Mouse (Mus musculus) MEL (cell line): Measurements from ENCODE around the gene AU018091. TPM values are rescaled to one million over a fixed set of nuclear protein-coding genes. Genes with fewer than 3 reads are reported as not detected.

Source experiments
- DNase-seq: peaks from one replicate; pipeline ENCODE4 v3.0.0; 2011; ENCODE audit warnings: low read depth, low spot score
- H3K27ac ChIP-seq: 2 replicates; pipeline ENCODE4 v1.5.1; 2012; ENCODE audit warnings: low read depth, mild to moderate bottlenecking, control low read depth, low read length, moderate library complexity; ENCODE audit not compliant: control insufficient read depth
- H3K27me3 ChIP-seq, 2 experiments: fragments of 150-350 bp in 1 of 2; sonication (generic) in 1 of 2; 2 replicates each; pipeline ENCODE4 v1.6.1; 2012; ENCODE audit warnings: low read length in 2 of 2, mild to moderate bottlenecking in 2 of 2, improper control_type of control experiment in 1 of 2, moderate library complexity in 1 of 2; ENCODE audit not compliant: insufficient read depth in 2 of 2, control insufficient read depth in 1 of 2
- H3K36me3 ChIP-seq, 2 experiments: 2 replicates each; pipeline ENCODE4 v1.6.1; 2012 to 2014; ENCODE audit warnings: low read length in 2 of 2, improper control_type of control experiment in 1 of 2, inconsistent platforms in 1 of 2, mild to moderate bottlenecking in 1 of 2; ENCODE audit not compliant: insufficient read depth in 2 of 2, control insufficient read depth in 1 of 2
- H3K4me1 ChIP-seq, 2 experiments: fragments of 150-350 bp in 1 of 2; sonication (generic) in 1 of 2; 2 replicates each; pipeline ENCODE4 v1.6.1; 2012; ENCODE audit warnings: low read length in 2 of 2, improper control_type of control experiment in 1 of 2, mild to moderate bottlenecking in 1 of 2; ENCODE audit not compliant: insufficient read depth in 2 of 2, control insufficient read depth in 1 of 2
- H3K4me3 ChIP-seq, 2 experiments: fragments of 150-350 bp in 1 of 2; sonication (generic) in 1 of 2; 2 replicates each; pipeline ENCODE4 v1.5.1; 2012; ENCODE audit warnings: low read depth in 2 of 2, low read length in 2 of 2, mild to moderate bottlenecking in 2 of 2, moderate library complexity in 2 of 2, control low read depth in 1 of 2, improper control_type of control experiment in 1 of 2; ENCODE audit not compliant: control insufficient read depth in 1 of 2, insufficient read depth in 1 of 2
- H3K79me2 ChIP-seq: 2 replicates; pipeline ENCODE4 v1.6.1; 2012; ENCODE audit warnings: mild to moderate bottlenecking, low read length, moderate library complexity; ENCODE audit not compliant: control insufficient read depth, poor library complexity, insufficient read depth
- H3K9ac ChIP-seq: 2 replicates; pipeline ENCODE4 v1.6.1; 2012; ENCODE audit warnings: low read depth, mild to moderate bottlenecking, control low read depth, low read length, moderate library complexity; ENCODE audit not compliant: control insufficient read depth, poor library complexity, severe bottlenecking
- H3K9me3 ChIP-seq: fragments of 150-350 bp; sonication (generic); replicated peaks from 2 replicates; pipeline ENCODE4 v1.6.1; 2012; ENCODE audit warnings: mild to moderate bottlenecking, low read length, improper control_type of control experiment, moderate library complexity; ENCODE audit not compliant: insufficient read depth
- BHLHE40 ChIP-seq: IDR thresholded peaks from 2 replicates; pipeline ENCODE4 v1.6.1; 2012; ENCODE audit warnings: low read depth, mild to moderate bottlenecking, inconsistent platforms, low read length, improper control_type of control experiment, borderline replicate concordance
- CHD1 ChIP-seq: IDR thresholded peaks from 2 replicates; pipeline ENCODE4 v1.6.1; 2012; ENCODE audit warnings: low read depth, mild to moderate bottlenecking, inconsistent platforms, low read length, improper control_type of control experiment
- CHD2 ChIP-seq: IDR thresholded peaks from 2 replicates; pipeline ENCODE4 v1.6.1; 2011; ENCODE audit warnings: low read length, improper control_type of control experiment
- CTCF ChIP-seq, 3 experiments: IDR thresholded peaks in 2 of 3; conservative IDR thresholded peaks in 1 of 3; 2 replicates each; pipeline ENCODE4 v1.5.1; 2011 to 2012; ENCODE audit warnings: low read length in 3 of 3, low read depth in 2 of 3, mild to moderate bottlenecking in 2 of 3, improper control_type of control experiment in 1 of 3, inconsistent platforms in 1 of 3, mixed read lengths in 1 of 3, moderate library complexity in 1 of 3; ENCODE audit not compliant: control insufficient read depth in 1 of 3, insufficient read depth in 1 of 3, poor library complexity in 1 of 3, severe bottlenecking in 1 of 3
- E2F4 ChIP-seq: IDR thresholded peaks from 2 replicates; pipeline ENCODE4 v1.6.1; 2011; ENCODE audit warnings: low read depth, low read length, improper control_type of control experiment, borderline replicate concordance
- ELF1 ChIP-seq: IDR thresholded peaks from 2 replicates; pipeline ENCODE4 v1.6.1; 2014; ENCODE audit warnings: low read depth, mild to moderate bottlenecking, inconsistent platforms, low read length, improper control_type of control experiment, moderate library complexity
- GABPA ChIP-seq: IDR thresholded peaks from 2 replicates; pipeline ENCODE4 v1.6.1; 2012; ENCODE audit warnings: low read depth, mild to moderate bottlenecking, inconsistent platforms, low read length, improper control_type of control experiment, moderate library complexity
- GATA1 ChIP-seq: IDR thresholded peaks from 2 replicates; pipeline ENCODE4 v1.6.1; 2011; ENCODE audit warnings: low read depth, low read length, improper control_type of control experiment
- HCFC1 ChIP-seq: IDR thresholded peaks from 2 replicates; pipeline ENCODE4 v1.6.1; 2012; ENCODE audit warnings: low read depth, mild to moderate bottlenecking, inconsistent platforms, low read length, improper control_type of control experiment, moderate library complexity
- KAT2A ChIP-seq: conservative IDR thresholded peaks from 2 replicates; pipeline ENCODE4 v1.6.1; 2012; ENCODE audit warnings: low read depth, low read length, improper control_type of control experiment, inconsistent platforms
- MAX ChIP-seq: IDR thresholded peaks from 2 replicates; pipeline ENCODE4 v1.6.1; 2011; ENCODE audit warnings: low read length, improper control_type of control experiment
- MEF2A ChIP-seq: IDR thresholded peaks from 2 replicates; pipeline ENCODE4 v1.6.1; 2014; ENCODE audit warnings: low read depth, mild to moderate bottlenecking, inconsistent platforms, low read length, improper control_type of control experiment; ENCODE audit not compliant: poor library complexity, insufficient replicate concordance, severe bottlenecking; ENCODE audit errors: extremely low read depth
- MXI1 ChIP-seq: IDR thresholded peaks from 2 replicates; pipeline ENCODE4 v1.6.1; 2011; ENCODE audit warnings: mild to moderate bottlenecking, low read depth, low read length, improper control_type of control experiment
- MYB ChIP-seq: IDR thresholded peaks from 2 replicates; pipeline ENCODE4 v1.6.1; 2011; ENCODE audit warnings: mild to moderate bottlenecking, low read depth, low read length, improper control_type of control experiment
- MYC ChIP-seq: IDR thresholded peaks from 2 replicates; pipeline ENCODE4 v1.6.1; 2011; ENCODE audit warnings: low read depth, mild to moderate bottlenecking, low read length, improper control_type of control experiment, moderate library complexity
- POLR2A ChIP-seq, 2 experiments: IDR thresholded peaks; 2 replicates each; pipeline ENCODE4 v1.6.1; 2011 to 2012; ENCODE audit warnings: low read length in 2 of 2, mild to moderate bottlenecking in 2 of 2, control low read depth in 1 of 2, improper control_type of control experiment in 1 of 2, low read depth in 1 of 2, moderate library complexity in 1 of 2; ENCODE audit not compliant: control insufficient read depth in 1 of 2, insufficient read depth in 1 of 2, poor library complexity in 1 of 2
- SMC3 ChIP-seq: IDR thresholded peaks from 2 replicates; pipeline ENCODE4 v1.6.1; 2011; ENCODE audit warnings: low read depth, low read length, improper control_type of control experiment
- TAL1 ChIP-seq: IDR thresholded peaks from 2 replicates; pipeline ENCODE4 v1.6.1; 2012; ENCODE audit warnings: mild to moderate bottlenecking, inconsistent platforms, low read length, moderate library complexity, mixed read lengths
- TBP ChIP-seq: IDR thresholded peaks from 2 replicates; pipeline ENCODE4 v1.8.0; 2011; ENCODE audit warnings: low read depth, low read length, improper control_type of control experiment
- TCF12 ChIP-seq: IDR thresholded peaks from 2 replicates; pipeline ENCODE4 v1.6.1; 2014; ENCODE audit warnings: low read depth, mild to moderate bottlenecking, inconsistent platforms, low read length, improper control_type of control experiment, moderate library complexity
- UBTF ChIP-seq: IDR thresholded peaks from 2 replicates; pipeline ENCODE4 v1.6.1; 2012; ENCODE audit warnings: low read depth, mild to moderate bottlenecking, inconsistent platforms, low read length, improper control_type of control experiment, moderate library complexity, borderline replicate concordance; ENCODE audit not compliant: insufficient read depth
- ZC3H11A ChIP-seq: IDR thresholded peaks from 2 replicates; pipeline ENCODE4 v1.6.1; 2012; ENCODE audit warnings: low read depth, mild to moderate bottlenecking, inconsistent platforms, low read length, improper control_type of control experiment
- ZKSCAN1 ChIP-seq: IDR thresholded peaks from 2 replicates; pipeline ENCODE4 v1.6.1; 2012; ENCODE audit warnings: low read depth, mild to moderate bottlenecking, inconsistent platforms, low read length, improper control_type of control experiment, moderate library complexity
- ZNF384 ChIP-seq: IDR thresholded peaks from 2 replicates; pipeline ENCODE4 v1.6.1; 2012; ENCODE audit warnings: low read depth, mild to moderate bottlenecking, inconsistent platforms, low read length, improper control_type of control experiment
- polyA plus RNA-seq, 2 experiments: library from polyadenylated mRNA; stranded (reverse) in 1 of 2; unstranded in 1 of 2; fragments of >175 nt in 1 of 2; fragments of >200 nt in 1 of 2; gene quantifications; 2 replicates each; pipeline versions ENCODE4 v1.2.1 to v1.2.4; 2012; ENCODE audit warnings: low replicate concordance in 2 of 2, low read depth in 1 of 2; ENCODE audit not compliant: insufficient read length in 2 of 2, insufficient read depth in 1 of 2, missing spikeins in 1 of 2
- total RNA-seq: library from RNA; depleted of rRNA; stranded (reverse); fragments of 300-350 nt; gene quantifications from 2 replicates; pipeline ENCODE4 v1.2.3, GENCODE M21; 2012

The AU018091 gene
- total and polyA plus RNA-seq, 3 experiments: not detected

DNA sequence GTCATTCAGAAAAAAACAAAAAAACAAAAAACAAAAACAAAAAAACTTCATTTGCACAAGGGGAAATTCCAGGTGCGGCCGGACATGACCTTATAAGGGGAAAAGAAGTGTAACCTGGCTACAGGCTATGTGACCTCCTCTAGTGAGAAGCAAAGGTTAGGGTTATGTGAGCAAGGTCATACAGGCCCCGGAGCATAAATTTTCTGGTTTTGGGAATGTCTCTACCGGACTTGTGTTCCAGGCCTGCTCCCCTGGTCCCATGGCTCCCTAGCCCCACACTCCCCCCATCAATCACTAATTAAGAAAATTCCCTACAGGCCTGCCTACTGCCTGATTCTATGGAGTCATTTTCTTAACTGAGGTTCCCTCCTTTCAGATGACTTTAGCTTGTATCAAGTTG is 2.7 kb downstream of the AU018091 start (continued):
- TF ChIP-seq E2F4 (no peak), MYB (no peak), ELF1 (no peak), UBTF (no peak), ZNF384 (no peak)
- TF ChIP-seq, all 39 proteins: peak for 0

DNA sequence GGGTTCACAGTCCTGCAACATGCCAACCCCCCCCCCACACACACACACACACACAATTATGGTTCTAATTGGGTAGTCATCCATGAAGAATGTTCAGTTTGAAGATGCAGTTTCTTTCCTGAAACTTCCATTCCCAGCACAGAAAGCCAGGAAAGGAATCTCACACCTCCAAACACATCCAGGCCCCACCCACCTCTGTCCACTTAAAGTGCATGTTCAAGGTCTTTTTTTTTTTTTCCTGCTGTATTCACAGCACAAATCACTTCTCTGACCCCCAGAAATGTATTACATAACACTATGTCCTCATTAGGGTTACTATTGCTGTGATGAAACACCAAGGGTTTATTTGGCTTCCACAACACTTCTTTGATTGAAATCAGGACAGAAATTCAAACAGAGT is 4.0 kb downstream of the AU018091 start:
- Histone ChIP-seq H3K27ac (no peak overlapping the region), H3K27me3 (no peaks in the 10 kb centered on the region), H3K9me3 (no peaks in the 10 kb centered on the region), H3K9ac (no peak overlapping the region), H3K79me2 (no peaks in the 10 kb centered on the region), H3K36me3 (no peaks in the 10 kb centered on the region), H3K4me3 (no peak overlapping the region), H3K4me1 (no peaks in the 10 kb centered on the region)
- no peak for TF ChIP-seq ELF1
- no peak for TF ChIP-seq TCF12
- TF ChIP-seq KAT2A: no peak
- no peak for TF ChIP-seq POLR2A (IDR thresholded peaks at IDR 0.05; ENCODE audit: control insufficient read depth in 1 of 2, insufficient read depth in 1 of 2, low read depth in 1 of 2, low read length in 2 of 2, poor library complexity in 1 of 2)
- TF ChIP-seq MEF2A: no peak
- no peak for TF ChIP-seq MAX
- TF ChIP-seq MYB: no peak
- TF ChIP-seq GATA1: no peak
- TF ChIP-seq SMC3: no peak
- no peak for TF ChIP-seq MXI1
- no peak for TF ChIP-seq TBP
- no peak for TF ChIP-seq TAL1
- no peak for TF ChIP-seq CHD2
- no peak for TF ChIP-seq CTCF (IDR thresholded peaks at IDR 0.05 in 2 of 3, conservative IDR thresholded peaks at IDR 0.05 in 1 of 3; ENCODE audit: control insufficient read depth in 1 of 3, insufficient read depth in 1 of 3, low read depth in 2 of 3, low read length in 3 of 3, poor library complexity in 1 of 3, severe bottlenecking in 1 of 3)
- no peak for DNase-seq

DNA sequence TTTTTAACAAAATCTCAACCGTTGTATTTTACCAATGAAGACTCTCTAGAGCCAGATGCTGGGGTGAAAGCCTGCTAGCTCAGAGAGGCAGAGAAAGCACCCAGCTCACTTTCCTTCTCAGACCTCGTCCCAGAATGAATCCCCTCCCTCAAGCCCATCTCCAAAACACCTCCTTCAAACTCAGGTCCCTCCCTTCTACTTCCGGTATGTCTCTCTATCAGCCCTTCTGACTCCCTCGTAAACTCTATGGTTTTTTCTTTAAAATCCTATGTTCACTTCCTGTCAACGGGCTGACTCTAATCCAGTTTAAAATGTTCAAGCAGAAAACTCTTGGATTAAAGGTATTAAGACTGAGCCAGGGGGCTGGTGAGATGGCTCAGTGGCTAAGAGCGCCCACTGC is 4.6 kb downstream of the AU018091 start:
- H3K9me3 ChIP-seq: no peaks in the 10 kb centered on the region
- TF ChIP-seq BHLHE40 (no peak), MYC (no peak), TAL1 (no peak), MYB (no peak), ZC3H11A (no peak), CTCF (IDR thresholded peaks at IDR 0.05 in 2 of 3, conservative IDR thresholded peaks at IDR 0.05 in 1 of 3; ENCODE audit: control insufficient read depth in 1 of 3, insufficient read depth in 1 of 3, low read depth in 2 of 3, low read length in 3 of 3, poor library complexity in 1 of 3, severe bottlenecking in 1 of 3) (no peak), GATA1 (no peak), GABPA (no peak), CHD1 (no peak), ZNF384 (no peak), ZKSCAN1 (no peak), TBP (no peak), HCFC1 (no peak), MAX (no peak), E2F4 (no peak), CHD2 (no peak)
- no peaks in the 10 kb centered on the region for H3K27me3 ChIP-seq
- H3K36me3 ChIP-seq: no peaks in the 10 kb centered on the region
- no peaks in the 10 kb centered on the region for H3K79me2 ChIP-seq
- no peaks in the 10 kb centered on the region for H3K4me1 ChIP-seq
- no peak overlapping the region for H3K27ac ChIP-seq
- no peak overlapping the region for H3K9ac ChIP-seq
- no peak for DNase-seq
- H3K4me3 ChIP-seq: no peak overlapping the region
